Mouse (Mus musculus) thymus, postnatal 14 days (tissue): ENCODE data around the gene Fgfr2.

Experiments
- DNase-seq: peaks from one replicate; pipeline ENCODE4 v3.0.0; 2021

Fgfr2 gene

DNA sequence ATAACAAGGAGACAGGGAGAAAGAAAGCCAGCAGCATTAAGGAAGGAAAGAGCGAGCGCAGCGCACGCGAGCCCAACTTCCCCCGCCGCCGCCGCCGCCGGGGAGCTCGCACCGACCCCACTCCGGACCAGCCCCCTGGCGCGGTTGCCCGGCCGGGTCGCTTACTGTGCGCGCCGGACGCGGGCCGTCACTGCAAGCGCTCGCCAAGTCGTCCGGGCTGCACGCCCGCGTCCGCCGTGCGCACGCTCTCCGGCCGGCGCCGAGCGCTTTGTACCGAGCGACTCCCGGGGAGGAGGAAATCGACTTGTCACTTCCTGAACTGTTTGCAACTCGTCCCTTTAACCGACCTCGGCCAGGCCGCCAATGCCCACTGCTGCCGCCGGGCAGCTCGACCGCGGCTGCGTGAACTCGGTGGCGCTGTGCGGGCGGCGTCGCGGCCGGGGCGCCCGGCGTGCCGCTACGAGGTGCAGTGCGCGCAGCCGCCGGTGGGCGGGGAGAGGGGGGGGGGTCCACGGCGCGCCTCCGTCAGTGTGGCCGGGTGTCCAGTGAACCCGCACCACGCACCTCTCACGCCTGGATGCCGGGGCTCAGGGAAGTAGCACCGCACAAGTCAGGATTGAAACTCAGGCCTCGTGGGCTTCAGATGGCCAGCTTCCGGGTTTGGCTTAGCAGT lies 309.6 kb downstream of the Fgfr2 start, which contains the start of gene Fam53b:
Fam53b (minus strand) TSS at position 471 of the 673 bp plus-strand sequence.
- DNase-seq = peak; percentile 70

DNA sequence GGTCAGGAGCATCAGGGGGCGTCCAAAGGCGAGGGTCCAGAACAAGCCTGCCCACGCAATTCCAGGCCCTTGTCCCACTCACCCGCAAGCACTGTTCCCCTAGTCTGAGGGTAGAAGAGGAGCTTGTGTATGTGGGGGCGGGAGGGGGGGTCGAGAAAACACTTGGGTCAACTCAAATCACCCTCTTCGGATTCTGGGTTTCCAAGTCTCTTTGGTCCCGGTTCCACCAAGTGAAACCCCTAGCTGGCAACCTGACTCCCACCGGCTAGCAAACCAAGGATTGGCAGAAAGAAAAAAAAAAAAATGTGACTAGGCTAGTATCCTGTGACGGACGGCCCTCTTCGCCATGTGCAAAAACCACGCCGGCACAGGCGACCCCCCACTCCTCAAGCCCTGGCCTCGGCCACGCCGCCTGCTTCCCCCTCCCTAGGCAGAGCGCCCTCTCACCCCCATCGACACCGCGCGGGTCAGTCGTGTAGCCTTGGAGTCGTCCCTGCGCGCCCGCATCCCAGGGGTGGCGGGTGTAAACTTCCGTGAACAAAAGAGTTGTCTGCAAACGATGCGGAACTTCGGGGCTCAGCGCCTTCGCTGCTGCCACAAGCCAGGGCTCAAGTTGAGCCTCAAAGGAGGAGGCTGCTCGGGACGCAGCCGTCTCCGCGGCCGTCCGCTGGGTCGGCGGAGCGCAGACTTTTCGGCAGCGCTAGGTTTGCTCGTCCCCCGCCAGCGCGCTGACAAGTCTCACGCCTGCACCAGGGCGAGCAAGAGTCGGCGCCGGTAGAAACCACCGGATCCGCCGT lies 310.3 kb downstream of the Fgfr2 start:
- DNase-seq = peak; percentile 77

DNA sequence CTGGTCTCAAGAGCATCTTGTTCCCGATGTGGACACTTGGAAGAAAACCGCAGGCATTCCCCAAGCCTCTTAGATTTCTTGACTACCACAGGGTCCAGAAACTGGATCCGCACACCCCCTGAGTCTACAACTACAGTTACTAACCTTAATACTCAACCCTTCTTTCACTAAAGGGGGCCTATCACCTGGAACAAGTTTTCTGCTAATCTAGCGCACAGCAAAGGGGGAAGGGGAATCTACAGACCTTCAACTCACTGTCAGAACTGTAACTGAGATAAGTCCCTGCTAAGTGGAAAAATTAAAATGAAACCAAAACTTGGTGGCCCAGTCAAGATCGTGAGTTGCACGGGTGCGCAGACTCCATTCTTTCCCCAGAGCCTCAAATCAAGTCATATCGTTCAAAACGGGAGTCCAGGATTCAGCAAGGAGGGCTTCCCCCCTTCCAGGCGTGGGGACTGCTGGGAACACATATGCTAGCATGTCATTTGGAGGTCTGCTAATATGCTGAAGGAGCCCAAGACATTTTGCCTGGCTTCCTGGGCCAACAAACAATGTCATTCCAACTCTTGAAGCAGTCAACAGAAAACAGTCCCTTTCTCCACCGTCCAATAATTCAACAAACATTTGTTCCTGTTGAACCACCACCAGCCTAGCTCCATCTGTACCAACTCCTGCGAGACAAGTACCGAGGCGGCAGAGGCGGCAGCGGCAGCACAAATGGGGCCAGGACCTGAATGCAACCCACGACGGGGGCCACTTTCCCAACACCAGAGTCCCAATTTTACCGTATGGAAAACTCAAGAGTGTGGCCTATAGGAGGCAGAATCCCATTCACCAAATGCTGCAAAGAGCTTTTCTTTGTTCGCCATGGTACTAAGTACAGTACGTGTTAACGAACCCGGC lies 311.2 kb downstream of the Fgfr2 start:
- peak; percentile 60 for DNase-seq

DNA sequence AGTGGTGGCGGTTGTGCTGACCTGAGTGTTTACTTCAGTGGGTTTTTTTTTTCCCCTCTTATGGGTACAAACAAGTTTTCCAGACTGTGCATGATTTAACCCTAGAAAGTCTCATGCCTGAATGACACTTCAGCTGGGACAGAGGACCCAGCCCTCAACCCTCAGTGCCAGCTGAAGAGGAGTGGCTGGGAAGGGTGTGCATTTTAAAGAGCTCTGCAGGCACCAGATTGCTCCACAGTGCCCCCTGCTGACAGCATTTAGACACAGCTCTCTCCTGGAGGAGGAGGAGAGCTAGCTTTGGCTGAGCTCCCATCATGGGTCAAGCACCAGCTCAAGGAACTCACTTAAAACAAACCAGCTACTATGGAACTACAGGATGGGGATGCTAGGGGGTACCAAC lies 312.3 kb downstream of the Fgfr2 start:
- DNase-seq = peak; percentile 94

DNA sequence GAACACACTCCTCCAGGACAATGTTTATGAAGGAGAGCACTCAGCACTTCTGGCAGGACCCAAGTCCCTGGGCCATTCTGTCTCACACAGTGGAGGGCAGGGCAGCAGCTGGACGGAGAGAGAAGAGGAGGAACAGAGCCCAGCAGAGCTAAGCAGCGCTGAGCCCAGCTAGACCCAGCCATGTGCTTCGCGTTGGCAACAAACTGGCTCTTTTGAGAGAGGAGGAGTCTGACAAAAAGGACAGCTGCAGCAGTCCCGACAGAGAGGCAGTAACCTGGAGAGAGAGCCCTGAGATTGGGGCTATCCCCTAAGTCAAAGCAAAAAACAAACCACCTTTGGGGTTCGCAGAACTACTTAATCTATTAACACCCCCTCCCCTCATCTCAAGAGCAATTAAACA lies 312.8 kb downstream of the Fgfr2 start:
- DNase-seq = peak; percentile 40

DNA sequence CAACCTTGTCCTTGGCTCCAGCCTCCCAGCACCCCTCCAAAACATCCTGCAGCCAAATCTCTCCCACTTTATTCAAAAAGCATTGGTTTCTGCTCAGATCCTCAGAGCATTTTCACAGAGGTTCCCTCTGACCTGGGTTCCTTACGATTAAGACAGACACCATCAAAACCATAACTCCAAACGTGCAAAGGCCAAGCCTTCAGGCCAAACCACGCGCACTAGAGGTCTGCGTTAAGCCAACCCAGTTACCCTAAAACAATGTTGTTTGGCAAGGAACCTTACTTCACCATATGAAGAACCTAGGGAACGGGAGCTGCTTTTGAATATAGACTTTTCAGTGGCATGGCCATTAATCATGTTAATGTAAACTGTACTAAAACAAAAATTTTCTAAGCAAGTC lies 313.4 kb downstream of the Fgfr2 start:
- no peak for DNase-seq

DNA sequence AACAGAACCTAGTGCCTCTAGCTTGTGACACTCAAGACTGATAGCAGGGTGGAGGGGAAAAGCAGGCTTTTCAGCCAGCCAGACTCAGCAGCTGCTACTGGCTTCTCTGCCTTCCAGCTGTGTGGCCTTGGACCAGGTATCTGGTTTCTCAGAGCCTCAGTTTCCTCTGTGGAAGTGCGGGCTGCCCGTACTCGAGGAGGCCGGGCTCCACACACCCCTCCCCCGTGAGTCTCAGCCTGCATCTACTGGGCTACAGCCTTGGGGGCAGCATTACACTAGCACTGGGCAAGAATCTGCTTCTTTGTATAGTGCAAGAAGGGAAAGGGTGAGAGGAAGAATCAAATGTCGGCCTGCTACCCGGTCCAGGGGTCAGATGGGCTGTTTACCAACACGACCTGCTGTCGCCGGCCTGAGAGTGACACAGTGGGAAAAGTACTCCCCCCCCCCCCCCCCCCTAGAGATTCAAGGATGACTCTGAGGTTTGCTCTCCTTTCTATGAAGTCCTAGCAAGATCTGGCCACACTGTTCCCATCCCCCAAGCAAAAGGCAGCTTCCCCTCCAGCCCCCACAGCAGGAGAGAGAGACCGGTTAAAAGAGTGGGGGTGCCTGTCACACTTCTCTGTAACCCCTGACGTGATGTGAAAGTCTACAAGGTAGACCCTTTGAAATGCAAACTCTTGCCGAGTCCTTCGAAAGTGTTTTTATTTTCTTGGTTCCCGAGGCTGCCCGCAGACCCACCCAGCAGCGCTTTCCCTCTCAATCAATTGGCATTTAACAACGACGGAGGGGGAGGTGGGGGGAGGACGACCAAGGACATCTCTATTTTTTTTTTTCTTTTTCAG lies 314.1 kb downstream of the Fgfr2 start:
- peak; percentile 57 for DNase-seq

DNA sequence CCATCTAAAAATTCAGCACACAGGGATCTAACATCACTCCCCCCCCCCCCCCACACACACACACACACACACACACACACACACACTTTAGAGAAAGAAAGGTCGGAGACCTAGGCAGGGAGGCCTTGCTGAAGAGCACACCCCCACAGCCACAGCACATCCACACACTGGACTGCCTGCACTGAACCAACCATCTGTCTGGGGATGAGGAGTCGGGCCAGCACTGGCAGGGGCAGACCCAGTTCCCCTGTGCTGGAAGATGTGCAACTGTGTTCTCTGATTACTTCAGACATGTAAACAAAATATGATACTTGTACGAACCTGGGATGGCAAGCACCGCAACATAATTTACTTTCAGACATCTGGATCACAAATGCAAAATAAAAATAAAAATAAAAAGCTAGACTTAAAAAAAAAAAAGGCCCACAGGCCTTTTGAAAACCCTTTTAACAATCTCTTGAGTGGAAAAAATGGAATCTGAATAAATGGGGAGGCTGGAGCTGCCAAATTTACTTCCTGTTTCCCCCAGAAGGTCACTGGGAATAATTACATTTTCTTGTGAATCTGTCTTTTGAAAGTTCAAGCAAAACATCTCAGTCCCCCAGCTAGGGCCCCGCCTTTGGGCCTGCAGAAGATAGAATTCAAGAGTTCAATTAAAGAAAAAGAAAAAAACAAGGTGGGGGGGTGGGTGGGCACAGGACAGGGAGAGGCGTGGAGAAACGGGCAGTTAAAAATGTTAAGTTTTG lies 314.9 kb downstream of the Fgfr2 start:
- DNase-seq = no peak

DNA sequence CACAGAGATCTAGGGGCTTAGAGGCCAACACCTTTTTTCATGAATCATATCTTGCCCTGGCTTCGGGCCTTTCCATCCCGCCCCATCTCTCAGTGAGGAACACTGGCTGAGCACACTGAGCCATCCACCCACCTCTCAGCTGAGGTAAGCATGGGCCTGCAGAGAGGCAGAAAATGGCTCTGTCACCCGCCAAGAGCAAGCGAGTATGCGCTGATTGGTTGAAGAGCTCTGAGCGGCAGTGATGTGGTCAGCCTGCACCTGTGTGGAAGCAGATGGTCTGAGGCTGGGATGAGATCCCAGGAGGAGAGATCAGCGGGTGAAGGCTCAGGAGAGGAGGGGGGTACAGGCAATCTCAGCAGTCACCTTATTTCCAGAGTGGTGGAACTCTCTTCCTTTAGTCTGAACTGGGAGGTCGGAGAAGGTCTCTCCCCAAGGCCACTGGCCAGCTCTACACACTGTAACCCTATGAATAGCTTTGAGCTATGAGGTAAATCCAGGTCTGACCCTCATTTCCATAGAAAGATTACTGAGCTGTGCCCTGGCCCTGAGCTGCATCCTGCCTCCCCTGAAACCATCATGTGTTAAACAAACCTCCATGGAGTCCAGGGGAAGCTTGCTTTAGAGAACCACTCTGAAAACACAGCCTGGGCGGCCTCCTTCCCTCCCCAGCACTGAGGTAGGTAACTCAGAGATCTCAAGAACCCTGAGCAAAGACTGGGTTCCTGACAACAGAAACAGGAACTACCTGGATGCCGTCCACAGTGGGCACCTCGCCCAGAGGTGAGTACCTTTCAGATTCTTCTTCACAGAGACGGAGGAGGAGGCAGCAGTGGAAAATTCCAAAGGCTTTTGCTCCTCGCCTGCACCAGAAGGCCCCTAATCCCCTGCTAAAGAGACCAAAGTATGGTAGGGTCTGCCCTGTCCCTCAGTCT lies 316.0 kb downstream of the Fgfr2 start:
- no peak for DNase-seq

DNA sequence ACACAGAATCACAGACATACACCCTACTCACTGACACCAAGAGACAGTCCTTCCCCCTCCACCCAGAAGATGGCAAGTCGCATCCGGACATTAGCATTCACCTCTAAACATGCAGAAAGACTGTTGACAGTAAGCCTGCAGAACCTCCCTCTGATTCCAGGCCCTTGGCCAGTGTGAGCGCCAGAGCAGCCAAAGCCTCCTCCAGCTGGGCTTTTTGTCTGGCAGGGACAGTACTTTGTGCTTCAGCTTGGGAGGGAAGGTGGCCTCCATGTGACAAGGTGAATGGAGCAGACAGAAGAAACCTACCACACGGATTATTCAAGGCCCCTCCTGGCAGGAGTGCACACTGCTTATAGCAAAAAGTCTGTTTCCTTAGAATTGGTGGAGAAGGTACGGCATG lies 316.9 kb downstream of the Fgfr2 start:
- no peak for DNase-seq

DNA sequence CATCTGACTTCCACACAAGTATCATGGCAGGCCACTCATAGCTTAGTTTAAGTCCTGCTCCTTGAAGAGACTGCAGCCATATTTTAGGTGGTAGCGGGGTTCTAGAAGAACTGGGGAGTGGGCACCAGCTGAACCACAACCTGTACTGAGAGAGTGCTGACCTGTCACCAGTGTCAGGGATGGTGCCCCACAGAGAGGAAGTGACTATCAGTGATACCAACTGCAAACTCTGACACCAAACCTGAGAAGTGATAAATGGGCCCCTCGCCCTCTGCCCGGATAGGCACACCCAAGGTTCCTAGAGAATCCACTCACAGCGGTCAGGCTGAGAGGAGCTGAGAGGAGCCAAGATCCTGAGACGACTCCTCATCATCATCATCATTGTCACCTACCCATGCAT lies 318.2 kb downstream of the Fgfr2 start:
- DNase-seq = no peak

DNA sequence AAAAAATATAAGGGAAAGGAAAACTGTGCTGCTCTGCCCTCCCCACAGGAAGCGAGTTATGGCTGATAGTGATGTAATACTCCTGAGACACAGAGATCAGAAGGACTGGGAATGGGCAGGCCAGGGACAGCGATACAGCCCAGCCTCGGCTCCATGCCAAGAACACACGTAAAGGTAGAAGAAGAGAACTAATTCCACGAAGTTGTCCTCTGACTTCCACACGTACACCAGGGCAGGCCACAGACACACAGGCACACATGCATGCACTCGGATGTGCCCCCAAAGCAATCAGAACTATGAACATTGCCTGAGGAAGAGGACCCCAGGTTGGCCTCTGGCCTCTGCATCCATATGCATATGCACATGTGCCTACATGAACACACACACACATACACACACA lies 318.7 kb downstream of the Fgfr2 start:
- DNase-seq = no peak

DNA sequence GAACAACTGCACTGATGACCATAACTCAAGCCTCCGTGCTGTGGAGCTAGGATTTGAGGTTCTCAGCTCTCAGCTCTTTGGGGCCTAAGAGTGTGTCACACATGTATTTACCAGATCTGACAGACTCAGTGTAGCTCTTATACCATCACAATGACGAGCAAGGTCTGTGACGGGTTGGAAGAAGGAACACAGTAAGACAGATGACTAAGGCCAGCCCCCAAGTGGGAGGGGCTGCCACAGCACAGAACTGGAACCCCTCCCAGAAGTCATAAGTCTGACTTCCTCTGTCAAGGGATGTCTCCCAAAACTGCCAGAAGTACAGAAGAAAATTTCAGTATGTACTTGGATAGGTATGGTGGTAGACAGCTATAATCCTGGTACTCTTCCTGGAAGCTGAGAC lies 319.2 kb downstream of the Fgfr2 start:
- DNase-seq = peak; percentile 51

DNA sequence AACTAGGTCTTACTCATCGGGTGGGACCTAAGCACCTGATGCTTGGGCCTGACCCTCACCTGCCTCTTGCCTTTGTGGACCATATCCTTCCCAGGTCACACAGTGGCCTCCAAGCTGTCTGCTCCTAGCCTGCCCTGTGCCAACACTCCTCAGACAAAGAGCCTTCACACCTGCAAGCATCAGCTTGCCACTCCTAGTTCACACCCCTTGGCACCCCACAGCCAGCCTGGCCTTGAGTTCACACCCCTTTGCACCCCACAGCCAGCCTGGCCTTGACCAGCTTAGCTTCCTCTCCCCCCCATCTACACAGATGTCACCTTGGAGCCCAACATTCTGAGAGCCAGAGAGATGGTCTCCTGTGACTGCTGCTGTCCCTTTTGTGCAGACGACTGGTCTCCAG lies 319.8 kb downstream of the Fgfr2 start:
- no peak for DNase-seq

DNA sequence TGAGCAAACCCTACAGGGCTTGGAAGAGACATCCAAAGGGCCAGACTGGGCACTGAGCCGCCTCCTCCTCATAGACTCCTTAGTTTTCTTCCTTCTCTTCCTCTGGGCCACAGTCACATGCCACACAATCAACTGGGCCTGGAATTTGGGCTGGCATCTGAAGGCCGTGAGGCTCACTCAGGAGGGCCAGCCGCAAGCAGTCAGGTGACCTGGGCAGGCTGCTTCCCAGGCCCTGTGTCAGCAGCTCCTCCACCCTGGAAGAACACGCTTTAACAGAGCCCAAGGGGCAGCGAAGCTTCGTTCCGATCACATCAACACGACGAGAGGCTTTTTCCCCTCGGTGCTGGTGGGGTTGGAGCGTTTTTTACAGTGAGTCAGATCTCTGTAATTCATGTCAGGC lies 320.5 kb downstream of the Fgfr2 start:
- no peak for DNase-seq

DNA sequence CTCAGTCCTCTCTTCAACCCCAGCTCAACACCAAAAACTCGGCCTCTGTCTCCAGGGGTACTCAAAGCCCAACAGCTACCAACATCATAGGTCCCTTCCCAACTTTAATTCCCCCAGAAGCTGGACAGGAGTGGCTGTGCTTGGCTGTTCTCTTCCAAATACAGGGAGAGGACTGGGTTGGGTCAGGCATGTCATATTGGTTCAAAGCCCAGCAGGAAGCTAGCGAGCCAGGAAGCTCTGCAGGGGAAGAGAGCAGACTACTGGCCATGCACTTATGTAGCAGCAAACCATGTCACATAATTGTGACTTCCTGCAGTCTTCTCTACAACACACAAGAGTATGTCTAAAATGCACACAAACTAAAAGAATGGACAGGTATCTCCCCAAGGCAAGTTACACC lies 321.1 kb downstream of the Fgfr2 start:
- no peak for DNase-seq

DNA sequence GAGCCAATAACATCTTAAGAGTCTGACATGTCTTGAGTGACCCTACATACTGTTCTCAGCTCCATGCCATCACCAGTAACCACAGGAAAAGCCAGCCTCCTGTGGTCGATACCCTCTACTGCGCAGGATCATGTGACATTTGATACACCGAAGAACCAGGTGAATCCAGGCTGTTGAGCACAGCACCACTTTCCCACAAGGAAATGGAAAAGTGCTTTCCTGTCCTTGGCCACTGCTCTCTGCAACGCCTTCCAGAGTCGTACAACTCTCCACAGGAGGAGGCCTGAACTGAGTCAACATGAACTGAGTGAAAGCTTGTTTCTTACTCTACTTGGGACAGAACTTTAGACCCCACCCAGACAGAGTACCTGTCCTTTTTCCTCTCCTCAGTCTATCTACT lies 321.6 kb downstream of the Fgfr2 start:
- no peak for DNase-seq

DNA sequence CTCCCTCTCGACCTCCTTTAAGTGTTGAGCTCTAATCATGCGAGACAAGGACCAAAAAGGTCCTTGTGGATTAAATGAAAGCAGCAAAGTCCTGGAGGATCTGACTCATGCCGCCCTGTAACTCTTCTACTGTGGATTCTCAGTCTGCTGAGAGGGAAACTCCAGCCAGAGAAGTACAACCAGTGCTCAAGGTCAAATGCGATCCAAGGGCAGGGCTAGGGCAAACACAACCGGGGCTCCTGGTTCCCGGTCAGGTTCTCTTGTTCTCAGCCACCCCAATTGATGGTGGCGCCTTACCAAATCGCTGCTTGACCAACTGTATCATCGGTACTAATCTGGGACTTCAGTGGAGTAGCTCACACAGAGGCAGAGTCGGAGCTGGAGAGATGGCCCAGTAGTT lies 322.3 kb downstream of the Fgfr2 start:
- DNase-seq = no peak

DNA sequence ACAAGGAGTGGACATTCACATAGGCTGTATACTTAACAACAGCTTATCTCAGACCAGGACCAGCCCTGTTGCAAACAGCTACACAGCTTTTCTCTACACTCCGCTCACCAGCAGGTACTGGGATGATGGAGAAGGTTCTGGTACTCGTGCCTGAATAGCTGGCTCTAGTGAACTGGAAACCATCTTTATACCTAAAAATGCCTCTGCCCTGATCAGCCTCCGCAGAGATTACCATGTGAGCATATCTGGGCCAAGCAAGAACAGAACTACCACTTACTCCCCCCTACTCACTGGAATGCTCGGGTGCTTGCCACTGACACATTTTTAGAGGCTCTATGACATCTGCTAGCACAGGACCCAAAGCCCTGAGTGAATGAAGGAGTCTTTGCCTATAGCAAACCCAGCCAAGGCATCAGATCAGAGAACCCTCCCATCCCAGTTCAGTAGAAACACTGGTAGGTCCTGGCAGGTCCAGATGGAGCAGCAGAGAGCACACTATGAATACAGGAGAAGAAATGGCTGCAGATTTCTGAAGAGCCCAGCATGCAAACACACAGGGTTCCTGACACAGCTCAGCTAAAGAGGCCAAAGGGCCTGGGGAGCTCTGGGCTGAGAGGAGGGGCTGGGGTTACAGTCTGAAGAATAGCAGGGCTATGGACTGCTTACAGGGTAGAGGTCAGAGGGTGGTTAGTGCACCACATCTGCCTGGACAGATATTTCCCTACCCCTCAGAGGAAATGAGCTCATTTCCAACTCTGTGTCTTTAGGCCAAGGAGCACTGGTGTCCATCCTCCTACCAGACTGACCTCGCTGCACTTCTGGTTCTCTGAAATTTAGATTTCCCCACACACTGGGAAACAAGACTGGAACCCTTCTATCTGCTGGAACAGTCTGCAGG lies 323.8 kb downstream of the Fgfr2 start:
- no peak for DNase-seq

DNA sequence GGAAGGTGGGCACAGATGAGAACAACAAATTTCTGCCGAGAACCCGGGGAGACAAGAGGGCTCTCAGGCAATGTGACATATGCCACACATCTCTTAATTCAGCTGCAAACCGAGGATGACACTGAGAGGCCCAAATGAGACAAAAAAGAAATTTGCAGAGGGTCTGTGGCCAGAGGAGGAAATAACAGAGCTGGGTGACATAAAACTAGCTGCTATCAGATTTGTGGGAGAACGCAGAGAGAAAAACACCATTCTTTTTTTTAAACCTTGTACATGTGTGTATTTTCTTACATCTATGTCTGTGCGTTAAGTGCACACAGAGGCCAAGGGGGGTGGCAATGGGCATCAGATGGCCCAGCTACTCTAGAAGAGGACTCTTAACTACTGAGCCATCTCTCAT lies 328.0 kb downstream of the Fgfr2 start:
- DNase-seq = no peak
